Mouse (Mus musculus): ENCODE results near the gene Ghdc. TPM values are rescaled to one million over a fixed set of nuclear protein-coding genes. Genes with fewer than 3 reads are reported as not detected.

Gene Ghdc
- 7.5 TPM for polyA plus RNA-seq (2015; fragmentation: Illumina TruSeq; extraction: RNeasy Lipid Tissue Mini Kit (QIAGEN cat#74804); ENCODE audit: low read depth, low replicate concordance)

DNA sequence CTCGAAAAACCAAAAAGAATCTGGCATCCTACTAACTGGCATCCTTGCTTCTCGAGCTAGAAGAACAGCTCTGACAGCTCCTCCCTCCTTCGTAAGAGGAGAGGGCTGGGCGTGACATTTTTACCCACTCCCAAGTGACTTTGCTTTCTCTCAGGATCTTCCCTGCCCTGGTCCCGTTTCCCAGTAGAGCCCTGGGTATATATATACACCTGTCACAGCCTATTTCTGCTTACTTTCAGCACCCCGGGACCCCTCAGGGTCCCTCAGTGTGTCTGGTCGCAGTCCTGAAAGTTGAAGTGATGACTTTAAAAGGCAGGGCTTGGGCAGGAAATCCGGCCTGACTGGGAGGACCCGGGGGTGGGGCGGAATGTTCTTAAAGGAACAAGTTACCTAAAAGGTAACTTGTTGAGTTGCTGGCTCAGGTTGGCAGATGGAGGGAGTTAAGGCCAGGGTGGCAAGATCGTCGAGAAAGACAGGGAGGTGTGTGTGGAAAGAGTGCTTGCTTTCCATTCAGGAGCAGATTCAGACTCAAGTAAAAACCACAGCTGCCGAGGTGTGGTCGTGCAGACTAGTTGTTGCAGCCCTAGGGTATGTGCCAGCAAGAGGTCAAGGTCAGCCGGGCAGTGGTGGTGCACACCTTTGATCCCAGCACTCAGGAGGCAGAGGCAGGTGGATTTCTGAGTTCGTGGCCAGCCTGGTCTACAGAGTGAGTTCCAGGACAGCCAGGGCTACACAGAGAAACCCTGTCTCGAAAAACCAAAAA is at the start of gene Ghdc:
TSS of gene Ghdc (minus strand) at position 312 of the 763 bp plus-strand sequence.

GRCm38 (mm10) chr11:100762831-100763230 is 7.9 kb downstream of the Ghdc start, which contains the start of gene Hcrt:
Gene Hcrt (minus strand): TSS chr11:100762931.

GRCm38 (mm10) chr11:100759611-100760233 is 11.0 kb downstream of the Ghdc start, which contains the start of gene Kcnh4:
Gene Kcnh4 (minus strand): TSS chr11:100759942.

GRCm38 (mm10) chr11:100738066-100738604 is 32.6 kb downstream of the Ghdc start, which contains the start of gene Rab5c:
Gene Rab5c (minus strand): TSS chr11:100738215.

Other genes starting within 250 kb of the Ghdc start
- 113 TPM for gene Acly, start 243.0 kb downstream of the Ghdc start, polyA plus RNA-seq (2015; fragmentation: Illumina TruSeq; extraction: RNeasy Lipid Tissue Mini Kit (QIAGEN cat#74804); ENCODE audit: low read depth, low replicate concordance)
- gene Ttc25, start 225.3 kb downstream of the Ghdc start, polyA plus RNA-seq (2015; fragmentation: Illumina TruSeq; extraction: RNeasy Lipid Tissue Mini Kit (QIAGEN cat#74804); ENCODE audit: low read depth, low replicate concordance) = 1.7 TPM
- gene Cnp, start 196.1 kb downstream of the Ghdc start, polyA plus RNA-seq (2015; fragmentation: Illumina TruSeq; extraction: RNeasy Lipid Tissue Mini Kit (QIAGEN cat#74804); ENCODE audit: low read depth, low replicate concordance) = 371 TPM
- gene Nkiras2, start 151.7 kb downstream of the Ghdc start, polyA plus RNA-seq (2015; fragmentation: Illumina TruSeq; extraction: RNeasy Lipid Tissue Mini Kit (QIAGEN cat#74804); ENCODE audit: low read depth, low replicate concordance) = 12.7 TPM
- gene Dnajc7, start 150.8 kb downstream of the Ghdc start, polyA plus RNA-seq (2015; fragmentation: Illumina TruSeq; extraction: RNeasy Lipid Tissue Mini Kit (QIAGEN cat#74804); ENCODE audit: low read depth, low replicate concordance) = 208 TPM
- gene Zfp385c, start 78.5 kb downstream of the Ghdc start, polyA plus RNA-seq (2015; fragmentation: Illumina TruSeq; extraction: RNeasy Lipid Tissue Mini Kit (QIAGEN cat#74804); ENCODE audit: low read depth, low replicate concordance) = 0.42 TPM
- gene Dhx58, start 66.7 kb downstream of the Ghdc start, polyA plus RNA-seq (2015; fragmentation: Illumina TruSeq; extraction: RNeasy Lipid Tissue Mini Kit (QIAGEN cat#74804); ENCODE audit: low read depth, low replicate concordance) = 2.4 TPM
- 53.7 TPM for gene Kat2a, start 58.5 kb downstream of the Ghdc start, polyA plus RNA-seq (2015; fragmentation: Illumina TruSeq; extraction: RNeasy Lipid Tissue Mini Kit (QIAGEN cat#74804); ENCODE audit: low read depth, low replicate concordance)
- not detected for gene Hspb9, start 57.1 kb downstream of the Ghdc start, polyA plus RNA-seq (2015; fragmentation: Illumina TruSeq; extraction: RNeasy Lipid Tissue Mini Kit (QIAGEN cat#74804); ENCODE audit: low read depth, low replicate concordance)
- gene Rab5c, start 32.7 kb downstream of the Ghdc start, polyA plus RNA-seq (2015; fragmentation: Illumina TruSeq; extraction: RNeasy Lipid Tissue Mini Kit (QIAGEN cat#74804); ENCODE audit: low read depth, low replicate concordance) = 175 TPM
- 9.3 TPM for gene Kcnh4, start 11.0 kb downstream of the Ghdc start, polyA plus RNA-seq (2015; fragmentation: Illumina TruSeq; extraction: RNeasy Lipid Tissue Mini Kit (QIAGEN cat#74804); ENCODE audit: low read depth, low replicate concordance)
- gene Hcrt, start 8.0 kb downstream of the Ghdc start, polyA plus RNA-seq (2015; fragmentation: Illumina TruSeq; extraction: RNeasy Lipid Tissue Mini Kit (QIAGEN cat#74804); ENCODE audit: low read depth, low replicate concordance) = not detected
- gene Stat5b, start 79.8 kb upstream of the Ghdc start, polyA plus RNA-seq (2015; fragmentation: Illumina TruSeq; extraction: RNeasy Lipid Tissue Mini Kit (QIAGEN cat#74804); ENCODE audit: low read depth, low replicate concordance) = 16.9 TPM
- 1.1 TPM for gene Stat5a, start 88.4 kb upstream of the Ghdc start, polyA plus RNA-seq (2015; fragmentation: Illumina TruSeq; extraction: RNeasy Lipid Tissue Mini Kit (QIAGEN cat#74804); ENCODE audit: low read depth, low replicate concordance)
- gene Stat3, start 168.6 kb upstream of the Ghdc start, polyA plus RNA-seq (2015; fragmentation: Illumina TruSeq; extraction: RNeasy Lipid Tissue Mini Kit (QIAGEN cat#74804); ENCODE audit: low read depth, low replicate concordance) = 26.4 TPM
- gene Cavin1, start 199.9 kb upstream of the Ghdc start, polyA plus RNA-seq (2015; fragmentation: Illumina TruSeq; extraction: RNeasy Lipid Tissue Mini Kit (QIAGEN cat#74804); ENCODE audit: low read depth, low replicate concordance) = 12.8 TPM
- gene Atp6v0a1, start 238.5 kb upstream of the Ghdc start, polyA plus RNA-seq (2015; fragmentation: Illumina TruSeq; extraction: RNeasy Lipid Tissue Mini Kit (QIAGEN cat#74804); ENCODE audit: low read depth, low replicate concordance) = 258 TPM